Mouse (Mus musculus) forebrain, embryonic 11.5 days (tissue): ENCODE results near the gene Nsun7. TPM values are rescaled to one million over a fixed set of nuclear protein-coding genes. Genes with fewer than 3 reads are reported as not detected.

Experiments
- ATAC-seq: fragments of 200-750 bp; cut with Nextera tagmentation; replicated peaks from 2 replicates; pipeline ENCODE4 v1.8.0; 2017; ENCODE audit warnings: moderate TSS enrichment; ENCODE audit not compliant: low FRiP score
- DNase-seq: peaks from one replicate; pipeline ENCODE4 v3.0.0-alpha.2; 2017; ENCODE audit warnings: low spot score
- H3K27ac ChIP-seq: fragments of 300-500 bp; sonication (generic); 2 replicates; pipeline ENCODE4 v1.5.1; 2014; ENCODE audit warnings: low read depth, low read length
- H3K27me3 ChIP-seq: fragments of 300-500 bp; sonication (generic); 2 replicates; pipeline ENCODE4 v1.6.1; 2014; ENCODE audit warnings: mild to moderate bottlenecking, low read length, mixed read lengths; ENCODE audit not compliant: control insufficient read depth, insufficient read depth
- H3K36me3 ChIP-seq: fragments of 300-500 bp; sonication (generic); 2 replicates; pipeline ENCODE4 v1.6.1; 2014; ENCODE audit warnings: mild to moderate bottlenecking, low read length, moderate library complexity, mixed read lengths; ENCODE audit not compliant: control insufficient read depth, insufficient read depth
- H3K4me1 ChIP-seq: fragments of 300-500 bp; sonication (generic); replicated peaks from 2 replicates; pipeline ENCODE4 v1.6.1; 2014; ENCODE audit warnings: low read length, mixed read lengths; ENCODE audit not compliant: control insufficient read depth, insufficient read depth
- H3K4me2 ChIP-seq: fragments of 300-500 bp; sonication (generic); 2 replicates; pipeline ENCODE4 v1.6.1; 2014; ENCODE audit warnings: low read depth, mild to moderate bottlenecking, low read length, moderate library complexity, mixed read lengths; ENCODE audit not compliant: severe bottlenecking
- H3K4me3 ChIP-seq: fragments of 300-500 bp; sonication (generic); 2 replicates; pipeline ENCODE4 v1.5.1; 2014; ENCODE audit warnings: low read depth, low read length
- H3K9ac ChIP-seq: fragments of 300-500 bp; sonication (generic); 2 replicates; pipeline ENCODE4 v1.6.1; 2014; ENCODE audit warnings: low read length
- H3K9me3 ChIP-seq: fragments of 300-500 bp; sonication (generic); 2 replicates; pipeline ENCODE4 v1.6.1; 2016; ENCODE audit warnings: low read length, mixed read lengths; ENCODE audit not compliant: control insufficient read depth
- WGBS: fragments of 180-500 bp; shearing (Covaris S2); extraction: QIAGEN DNeasy Blood & Tissue Kit; methylation state at CpG from one replicate; pipeline ENCODE4 v1.1.7; 2014; 5-methylcytosine and 5-hydroxymethylcytosine counted together
- polyA plus RNA-seq: library from polyadenylated mRNA; unstranded; fragments of >200 nt; fragmentation: Nextera tagmentation; extraction: Ambion mirVana; gene quantifications from 2 replicates; pipeline ENCODE4 v1.2.1, GENCODE M21; 2014

The Nsun7 gene
- polyA plus RNA-seq, 1 experiment from 2014 or later, result 0.79 TPM

DNA sequence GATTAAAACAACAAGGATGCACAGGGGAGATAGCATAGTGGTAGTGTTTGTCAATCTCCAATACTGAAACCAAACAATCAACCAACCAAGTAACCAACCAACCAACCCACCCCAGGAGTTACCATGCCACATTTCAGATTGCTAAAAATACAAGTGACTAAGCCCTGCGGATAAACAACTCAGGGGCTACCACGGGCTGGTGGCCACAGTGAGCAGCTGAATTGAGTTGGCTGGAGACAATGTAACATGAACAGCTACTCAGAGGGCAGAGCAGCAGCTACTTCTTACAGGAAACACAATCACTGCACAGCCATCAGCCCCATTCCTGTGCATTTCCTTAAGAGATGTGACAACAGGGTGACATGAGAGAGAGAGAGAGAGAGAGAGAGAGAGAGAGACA, 84.5 kb downstream of the Nsun7 start:
- H3K9ac ChIP-seq, result no peak overlapping the region
- H3K9me3 ChIP-seq, result no peaks in the 10 kb centered on the region
- no peak overlapping the region for H3K4me3 ChIP-seq
- peaks cover 12% of the 10 kb centered on the region; the same call in 1 of the 2 replicates for H3K4me1 ChIP-seq
- no peak overlapping the region for H3K4me2 ChIP-seq
- no peaks in the 10 kb centered on the region for H3K27me3 ChIP-seq
- ATAC-seq (no peak), DNase-seq (no peak)
- 76% methylated on average over 2 of the region's 2 CpGs for WGBS
- H3K27ac ChIP-seq, result no peak overlapping the region
- H3K36me3 ChIP-seq, result no peaks in the 10 kb centered on the region

DNA sequence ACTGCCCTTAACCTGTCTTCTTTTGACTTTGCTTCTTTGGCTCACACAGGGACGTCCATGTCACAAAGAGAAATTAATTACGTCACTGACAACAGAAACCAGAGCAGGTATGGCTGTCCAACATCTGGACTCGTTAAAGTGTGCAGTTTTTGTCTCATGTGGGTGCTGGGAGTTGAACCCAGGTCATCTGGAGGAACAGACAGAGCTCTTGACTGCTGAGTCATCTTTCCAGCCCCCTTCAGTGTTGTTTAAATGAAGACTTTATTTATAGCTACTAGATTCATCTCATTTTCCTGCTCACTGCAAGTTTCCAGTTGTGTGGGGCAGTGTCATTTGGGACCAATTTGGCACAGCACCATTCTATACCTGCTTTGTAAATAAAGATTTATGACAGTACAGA, 85.4 kb downstream of the Nsun7 start:
- H3K4me2 ChIP-seq, result no peak overlapping the region
- H3K4me1 ChIP-seq, result peaks cover 12% of the 10 kb centered on the region; the same call in 1 of the 2 replicates
- H3K9me3 ChIP-seq, result no peaks in the 10 kb centered on the region
- H3K27me3 ChIP-seq, result no peaks in the 10 kb centered on the region
- ATAC-seq (no peak), DNase-seq (no peak)
- no peak overlapping the region for H3K4me3 ChIP-seq
- H3K36me3 ChIP-seq, result no peaks in the 10 kb centered on the region; the same call in 1 of the 2 replicates
- H3K27ac ChIP-seq, result no peak overlapping the region
- WGBS, result 44% methylated on average over 3 of the region's 3 CpGs
- H3K9ac ChIP-seq, result no peak overlapping the region

DNA sequence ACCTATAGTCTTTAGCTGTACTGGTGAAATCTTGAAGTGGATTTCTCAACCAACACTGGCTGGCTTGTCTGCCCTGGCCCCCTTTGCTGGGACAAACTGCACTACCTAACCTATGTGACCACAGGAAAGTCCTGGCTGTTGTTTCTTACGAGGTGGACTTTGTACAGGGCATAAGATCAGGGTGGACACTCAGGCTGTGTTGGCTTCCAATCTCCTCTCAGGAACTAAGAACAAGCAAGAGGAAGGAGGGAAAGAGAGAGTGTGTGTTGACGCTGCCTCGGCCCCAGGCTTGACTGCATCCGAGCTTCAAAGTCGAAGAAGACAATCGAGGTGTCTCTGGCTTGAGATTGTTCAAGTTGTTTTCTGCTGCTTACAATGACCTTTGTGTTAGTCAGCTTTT, 87.1 kb downstream of the Nsun7 start:
- peaks cover 1% of the 10 kb centered on the region; the same call in 1 of the 2 replicates for H3K4me1 ChIP-seq
- H3K9ac ChIP-seq, result no peak overlapping the region
- DNase-seq (no peak), ATAC-seq (no peak)
- 88% methylated on average over 6 of the region's 6 CpGs for WGBS
- H3K9me3 ChIP-seq, result no peaks in the 10 kb centered on the region
- H3K4me2 ChIP-seq, result no peak overlapping the region
- no peak overlapping the region for H3K4me3 ChIP-seq
- H3K27me3 ChIP-seq, result no peaks in the 10 kb centered on the region
- H3K27ac ChIP-seq, result no peak overlapping the region
- no peaks in the 10 kb centered on the region; the same call in 1 of the 2 replicates for H3K36me3 ChIP-seq

Other genes starting within 250 kb of the Nsun7 start
- 5.9 and 6.1 TPM in 2 replicates for gene Rbm47, start 86.8 kb upstream of the Nsun7 start, polyA plus RNA-seq